ENCODE assay signal across 30 mouse cellular contexts in genomic region chr7:26686337-26686736, GRCm38 (mm10). TPM values are rescaled to one million over a fixed set of nuclear protein-coding genes. Genes with fewer than 3 reads are reported as not detected.
"Had no signal": no experiment of that assay in that cellular context is flagged by ENCODE, and none has a peak within 500 bp of the region (broad histone marks: within the 10 kb centered on the region; RNA-seq: fewer than 3 reads in every experiment).

Gene Cyp2b23 (minus strand): TSS chr7:26686437.

- ATAC-seq: forebrain, embryonic 13.5 days; forebrain, embryonic 14.5 days; forebrain, embryonic 15.5 days; forebrain, embryonic 16.5 days; forebrain, postnatal 0 days had no signal

- H3K9me3 ChIP-seq: embryonic facial prominence, embryonic 12.5 days; forebrain, embryonic 13.5 days; forebrain, embryonic 15.5 days had no signal

- H3K36me3 ChIP-seq: embryonic facial prominence, embryonic 10.5 days; embryonic facial prominence, embryonic 12.5 days; embryonic facial prominence, embryonic 13.5 days; embryonic facial prominence, embryonic 15.5 days; forebrain, embryonic 10.5 days; forebrain, embryonic 12.5 days; forebrain, embryonic 15.5 days had no signal

- H3K27me3 ChIP-seq: embryonic facial prominence, embryonic 12.5 days; embryonic facial prominence, embryonic 13.5 days; embryonic facial prominence, embryonic 15.5 days; forebrain, embryonic 12.5 days; forebrain, embryonic 13.5 days; forebrain, embryonic 15.5 days had no signal

- H3K4me3 ChIP-seq: embryonic facial prominence, embryonic 10.5 days; embryonic facial prominence, embryonic 12.5 days; embryonic facial prominence, embryonic 13.5 days; embryonic facial prominence, embryonic 15.5 days; erythroblast, embryonic 14.5 days; forebrain, embryonic 10.5 days; forebrain, embryonic 12.5 days; forebrain, embryonic 13.5 days; forebrain, embryonic 15.5 days; gastrocnemius, adult 2 months; heart, adult 2 months had no signal

- H3K4me1 ChIP-seq: embryonic facial prominence, embryonic 10.5 days; embryonic facial prominence, embryonic 12.5 days; embryonic facial prominence, embryonic 13.5 days; embryonic facial prominence, embryonic 15.5 days; forebrain, embryonic 10.5 days; forebrain, embryonic 12.5 days; forebrain, embryonic 13.5 days; forebrain, embryonic 15.5 days had no signal

RNA-seq across cellular contexts. Expression of gene Cyp2b23, which starts in this region (rescaled TPM):
- total RNA-seq: common myeloid progenitor, adult 5-6 weeks; forebrain, postnatal 0 days; gastrocnemius, adult 18-20 months; gastrocnemius, adult 2 months; gastrocnemius, adult 8-10 months; gastrocnemius, postnatal 10 days; gastrocnemius, postnatal 14 days; gastrocnemius, postnatal 25 days; gastrocnemius, postnatal 36 days; gastrocnemius, postnatal 4 days; granulocyte monocyte progenitor cell, adult 5-6 weeks; heart, adult 18-20 months; heart, adult 2 months; heart, adult 8-10 months had no signal
- polyA plus RNA-seq: cortical plate, adult 2 months; embryonic facial prominence, embryonic 10.5 days; embryonic facial prominence, embryonic 11.5 days; embryonic facial prominence, embryonic 12.5 days; embryonic facial prominence, embryonic 13.5 days; embryonic facial prominence, embryonic 14.5 days; embryonic facial prominence, embryonic 15.5 days; erythroblast, embryonic 14.5 days; forebrain, embryonic 10.5 days; forebrain, embryonic 11.5 days; forebrain, embryonic 12.5 days; forebrain, embryonic 13.5 days; forebrain, embryonic 14.5 days; forebrain, embryonic 15.5 days; forebrain, embryonic 16.5 days; forebrain, postnatal 0 days; frontal cortex, adult 2 months; heart, adult 2 months had no signal
